Mouse (Mus musculus): Measurements from ENCODE around the gene Fshr.
A peak's percentile ranks its signal among the peaks of the same experiment; 100 is the strongest.

Gene Fshr

DNA sequence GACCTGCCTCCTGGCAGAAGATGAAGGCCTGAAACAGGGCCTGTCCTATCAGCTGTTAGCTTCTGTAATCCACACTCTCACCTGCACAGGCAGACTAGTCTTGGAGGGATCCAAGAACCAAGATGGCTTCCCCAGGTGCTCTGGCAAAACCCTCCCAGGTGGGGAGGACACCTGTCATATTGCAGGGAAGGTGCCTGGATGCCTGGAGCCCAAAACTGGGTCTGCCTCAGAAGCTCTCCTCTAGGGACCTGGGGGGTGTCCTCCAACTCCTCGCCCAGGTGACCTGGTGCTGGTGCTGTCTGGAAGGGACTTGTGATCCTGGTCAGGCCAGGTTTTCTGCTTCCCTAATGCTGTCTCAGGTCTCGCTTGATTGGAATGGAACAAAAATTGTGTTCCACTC lies 167.5 kb downstream of the Fshr start:
- no peak for DNase-seq

DNA sequence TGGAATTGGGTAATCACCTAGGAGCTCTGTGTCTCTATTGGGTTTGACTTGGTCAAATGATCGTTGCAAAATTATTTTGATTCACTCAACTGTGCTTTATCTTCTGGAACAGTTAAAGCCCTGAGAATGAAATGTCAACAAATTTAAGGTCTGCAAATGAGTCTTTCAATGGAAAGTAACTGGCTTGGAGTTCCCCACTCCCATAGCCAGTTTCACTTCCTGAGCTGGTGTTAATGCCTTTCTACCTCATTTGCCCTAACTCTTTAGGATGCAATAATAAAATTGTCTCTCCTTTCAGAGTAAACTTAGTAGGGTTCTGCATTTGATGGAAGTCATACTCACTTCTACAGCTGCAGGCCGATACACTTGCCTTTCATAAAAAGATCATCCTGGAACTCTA lies 181.0 kb downstream of the Fshr start:
- no peak for DNase-seq

DNA sequence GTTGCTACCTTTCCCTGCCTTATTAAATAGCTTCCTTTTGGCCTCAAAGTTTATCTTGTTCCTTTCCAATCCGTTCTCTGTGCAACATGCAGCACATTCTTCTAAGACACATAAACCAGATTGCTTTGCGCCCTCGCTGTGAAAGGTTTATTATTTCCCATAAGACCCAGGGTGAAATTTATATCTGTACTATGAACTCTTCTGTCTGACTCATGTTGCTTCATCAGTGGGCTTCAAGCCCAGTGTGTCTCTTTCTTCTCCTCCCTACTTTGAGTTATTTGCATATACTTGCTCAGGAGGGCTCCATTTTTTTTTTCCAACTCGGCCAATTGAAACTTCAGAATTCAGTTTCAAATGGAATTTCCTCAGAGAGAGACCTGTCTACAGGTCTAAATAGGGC lies 183.5 kb downstream of the Fshr start:
- DNase-seq, result no peak

DNA sequence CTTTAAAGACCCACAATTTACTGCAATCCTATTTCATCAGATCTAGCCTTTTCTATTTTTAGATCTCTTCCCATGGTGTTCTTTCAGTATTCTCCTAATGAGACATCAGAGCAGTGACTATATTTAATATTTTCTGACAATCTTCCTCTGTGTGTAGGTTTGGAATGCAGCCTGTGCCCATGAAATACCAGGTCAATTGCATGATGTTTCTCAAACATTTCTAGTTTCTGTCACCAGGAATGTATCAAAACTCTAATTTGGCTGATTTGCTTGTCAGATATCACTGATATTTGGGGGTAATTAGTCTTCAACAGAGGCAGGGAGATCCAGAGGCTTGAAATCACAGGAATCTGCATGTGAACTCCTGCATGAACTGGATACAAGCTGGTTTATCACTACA lies 186.8 kb downstream of the Fshr start:
- DNase-seq, result no peak

DNA sequence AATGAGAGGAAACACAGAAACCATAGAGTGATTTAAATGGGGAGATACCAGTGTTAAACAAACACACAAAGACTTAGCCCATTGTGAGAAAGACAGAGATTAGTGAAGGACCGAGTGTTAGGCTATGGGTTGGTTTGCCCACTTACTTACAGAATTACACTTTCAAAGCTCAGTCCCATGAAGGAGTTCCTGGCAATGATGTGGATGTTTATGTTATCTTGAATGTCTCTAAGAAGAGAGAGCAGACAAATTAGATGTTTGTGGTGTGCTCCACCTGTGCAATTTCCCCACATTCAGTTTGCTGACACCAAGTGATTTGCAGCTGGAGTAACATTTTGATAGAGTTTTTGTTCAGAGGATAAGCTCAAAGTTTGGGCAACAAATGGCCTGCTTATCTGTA lies 191.4 kb downstream of the Fshr start:
- no peak for DNase-seq

DNA sequence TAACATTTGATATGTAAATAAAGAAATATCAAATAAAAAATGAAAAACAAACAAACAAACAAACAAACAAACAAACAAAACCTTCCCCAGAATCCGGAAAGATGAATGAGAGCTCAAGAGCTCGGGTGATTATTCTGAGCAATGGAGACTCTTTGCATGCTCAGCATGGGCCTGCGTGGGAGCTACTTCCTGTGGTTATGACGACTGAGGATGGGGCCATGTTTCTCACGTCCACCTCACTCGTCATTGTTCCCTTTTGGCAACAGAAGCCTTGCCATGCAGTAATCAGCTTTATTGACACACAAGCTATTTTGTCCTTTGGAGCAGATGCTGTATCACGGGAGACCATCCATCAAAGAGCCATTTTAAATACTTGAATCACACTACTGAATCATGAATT lies 191.8 kb downstream of the Fshr start:
- DNase-seq, result no peak

DNA sequence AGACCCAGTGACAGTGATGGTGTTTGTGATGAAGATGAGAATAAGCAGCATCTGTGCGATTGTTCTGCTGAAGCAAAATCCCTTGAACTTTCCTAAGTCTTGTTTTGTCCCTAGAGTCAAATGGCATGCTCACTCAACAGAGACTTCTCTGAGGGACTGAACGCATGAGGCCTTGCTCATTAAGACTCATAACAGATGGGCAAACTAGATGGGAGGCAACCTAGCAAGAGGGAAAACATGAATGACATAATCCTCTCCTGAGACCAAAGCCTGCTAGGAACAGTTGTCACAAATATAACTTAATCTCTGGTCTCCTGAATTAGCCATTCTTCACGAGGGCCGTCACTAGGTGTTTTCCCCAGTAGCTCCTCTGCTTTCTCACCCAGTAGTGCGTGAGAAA lies 194.5 kb downstream of the Fshr start:
- DNase-seq, result no peak

DNA sequence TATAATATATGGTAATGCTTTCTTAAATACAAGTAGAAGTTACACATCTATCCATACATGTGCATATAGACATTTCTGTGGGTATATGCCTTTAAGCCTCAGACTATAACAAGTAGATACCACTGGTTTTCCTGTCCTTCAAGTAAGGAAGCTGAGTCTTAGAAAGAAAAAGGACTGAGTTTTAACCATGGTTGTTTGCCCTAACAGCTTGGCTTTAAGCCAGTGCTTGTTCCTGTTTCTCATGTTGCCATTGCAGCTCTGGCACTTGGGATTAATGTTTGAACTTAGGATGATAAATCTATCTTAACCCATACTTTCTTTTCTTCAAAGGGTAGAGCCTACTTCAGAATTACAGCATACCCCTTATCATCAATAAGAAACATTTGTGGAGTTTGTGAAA lies 200.6 kb downstream of the Fshr start:
- no peak for DNase-seq

DNA sequence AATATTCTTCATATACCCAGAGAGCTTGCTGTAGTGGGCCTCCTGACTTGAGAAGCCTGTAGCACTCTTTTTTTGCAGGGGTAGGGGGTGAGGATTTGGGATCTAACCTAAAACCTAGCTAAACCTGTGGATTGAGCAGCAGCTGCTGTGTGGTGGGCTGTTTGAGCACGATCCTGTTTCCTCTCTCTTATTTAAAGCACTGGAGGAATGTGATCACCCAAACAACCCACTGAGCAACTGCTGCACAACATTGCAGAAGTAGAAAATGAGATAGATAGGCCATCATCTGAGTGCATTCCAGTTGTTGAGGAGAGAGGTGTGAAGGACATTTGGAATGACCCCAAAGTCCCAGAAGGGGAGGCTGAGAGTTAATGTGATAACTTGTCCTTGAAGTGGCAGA lies 202.2 kb downstream of the Fshr start:
- no peak for DNase-seq

DNA sequence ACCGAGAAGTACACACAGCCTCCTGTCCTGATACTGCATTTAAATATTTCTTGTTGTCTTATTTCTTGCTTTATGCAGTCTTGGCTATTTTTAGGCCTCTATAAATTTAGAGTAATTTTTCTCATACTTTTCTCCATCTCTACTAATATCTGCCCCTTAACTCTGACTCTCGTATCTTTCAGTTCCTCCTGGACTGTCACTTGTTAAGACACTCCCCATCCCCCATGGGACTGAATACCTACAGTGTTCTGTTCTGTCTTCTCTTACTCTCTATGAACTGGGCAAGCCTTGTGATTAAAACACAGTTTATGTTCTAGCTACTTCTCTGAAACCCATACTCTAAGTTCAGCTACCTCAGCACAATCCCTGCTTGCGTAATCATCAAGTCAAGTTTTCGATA lies 209.2 kb downstream of the Fshr start:
- DNase-seq, result no peak

DNA sequence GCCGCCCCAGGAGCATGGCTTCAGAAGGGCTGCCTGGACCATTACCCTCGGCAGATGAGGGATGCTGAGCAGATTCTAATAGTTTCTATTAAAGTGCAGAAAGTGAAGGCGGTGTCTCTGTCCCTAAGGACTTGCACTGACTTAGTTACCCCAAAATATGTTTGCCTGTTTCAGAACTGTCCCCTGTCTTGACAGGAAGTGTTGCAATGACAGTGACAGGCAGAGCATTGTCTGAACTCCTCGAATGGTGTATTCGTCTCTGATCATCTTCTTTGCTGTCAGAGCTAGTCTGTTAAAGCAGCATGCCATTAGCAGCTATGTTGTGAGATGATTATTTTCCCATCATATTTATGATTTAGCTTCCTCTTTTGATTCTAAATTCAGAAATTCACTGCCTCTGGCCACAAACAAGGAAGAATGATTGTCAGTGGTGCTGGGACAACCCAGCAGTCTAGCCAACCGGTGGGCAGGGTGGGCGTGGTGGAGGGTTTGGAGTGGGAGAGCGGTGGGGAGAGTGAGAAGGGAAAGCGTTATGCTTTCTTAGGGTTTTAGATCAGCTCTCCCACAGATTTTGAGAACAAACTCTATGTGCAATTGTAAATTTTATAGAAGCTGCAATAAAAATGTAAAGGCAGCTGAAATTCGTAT lies 219.6 kb downstream of the Fshr start:
- DNase-seq, result no peak

DNA sequence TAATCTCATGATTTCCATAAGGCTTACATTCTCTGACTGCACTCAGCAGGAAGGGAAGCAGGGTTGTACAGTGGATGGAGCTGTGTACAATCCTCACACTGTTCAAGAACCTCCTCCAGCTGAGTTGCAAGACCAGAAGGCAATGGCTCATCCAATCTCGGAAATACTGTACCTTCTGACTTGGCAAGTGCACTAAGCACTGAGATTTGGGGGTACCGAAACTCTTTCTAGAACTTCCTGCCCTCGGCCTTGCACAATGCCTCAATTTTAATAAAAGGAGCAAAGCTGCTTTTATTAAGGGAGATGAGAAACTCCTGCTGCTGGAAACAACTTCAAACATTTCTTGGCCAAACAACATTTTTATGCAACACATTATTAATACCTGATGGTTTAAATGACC lies 225.9 kb downstream of the Fshr start:
- no peak for DNase-seq

DNA sequence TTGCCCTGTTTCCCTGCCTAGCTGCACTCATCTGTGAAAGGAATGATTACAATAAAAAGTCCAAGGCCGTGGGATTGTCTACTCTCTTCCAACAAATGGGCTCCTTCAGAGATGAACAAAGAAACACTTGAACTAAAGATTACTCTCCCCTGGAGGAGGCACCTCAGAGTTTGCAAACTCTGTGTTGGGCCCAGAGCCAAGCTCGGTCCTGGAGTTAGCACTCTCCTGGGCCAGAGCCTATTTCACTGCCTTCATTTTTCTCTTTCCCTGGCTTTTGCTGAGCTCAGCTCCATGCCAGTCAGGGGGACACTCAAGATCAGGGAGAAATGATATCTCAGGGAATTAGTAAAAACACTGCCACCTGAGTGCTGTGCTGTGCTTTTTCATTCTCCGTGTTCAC lies 234.4 kb downstream of the Fshr start:
- DNase-seq, result no peak

DNA sequence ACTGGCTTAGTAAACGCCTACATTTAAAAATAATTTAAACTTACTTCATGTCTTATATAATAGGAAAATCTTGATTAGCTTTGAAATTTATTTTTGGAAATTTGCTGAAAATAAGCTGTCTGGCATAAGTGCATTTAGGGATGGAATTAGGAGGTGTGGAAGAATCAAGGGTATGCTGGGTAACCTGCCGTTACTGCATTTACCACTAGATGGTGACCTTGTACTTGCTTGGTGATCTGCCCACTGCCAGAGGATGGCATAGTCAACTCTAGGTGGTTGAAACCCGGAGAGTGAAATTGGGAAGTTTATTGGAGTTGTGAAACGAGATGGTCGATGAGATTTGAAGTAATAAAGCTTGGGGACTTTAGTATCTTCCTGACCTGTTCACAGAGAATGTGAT lies 246.5 kb downstream of the Fshr start:
- DNase-seq, result peak; percentile 19

DNA sequence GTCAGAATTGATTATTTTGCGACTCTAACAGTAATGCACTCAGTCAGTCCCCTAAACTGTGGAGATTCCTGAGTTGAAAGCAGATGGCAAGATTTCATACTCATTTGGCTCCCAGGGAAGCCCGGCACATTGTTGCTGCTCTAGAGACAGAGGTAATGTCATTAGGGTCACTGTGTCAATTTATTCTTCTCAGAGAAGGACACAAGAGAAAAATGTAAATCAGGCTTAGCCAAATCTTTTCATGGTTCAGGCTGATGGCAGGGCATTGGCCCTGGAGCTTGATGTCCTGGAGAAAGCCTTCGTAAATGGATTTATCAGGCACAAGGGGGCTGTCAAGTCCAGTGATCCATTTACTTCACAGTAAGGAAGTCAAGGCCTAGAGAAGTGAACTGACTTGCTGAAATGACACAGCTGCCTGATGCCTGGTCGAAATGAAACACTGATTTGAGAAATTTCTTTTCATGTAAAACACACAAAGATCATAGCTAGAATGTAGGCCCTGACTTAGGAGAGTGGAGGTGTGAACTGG lies 262.3 kb downstream of the Fshr start:
- DNase-seq, result no peak

DNA sequence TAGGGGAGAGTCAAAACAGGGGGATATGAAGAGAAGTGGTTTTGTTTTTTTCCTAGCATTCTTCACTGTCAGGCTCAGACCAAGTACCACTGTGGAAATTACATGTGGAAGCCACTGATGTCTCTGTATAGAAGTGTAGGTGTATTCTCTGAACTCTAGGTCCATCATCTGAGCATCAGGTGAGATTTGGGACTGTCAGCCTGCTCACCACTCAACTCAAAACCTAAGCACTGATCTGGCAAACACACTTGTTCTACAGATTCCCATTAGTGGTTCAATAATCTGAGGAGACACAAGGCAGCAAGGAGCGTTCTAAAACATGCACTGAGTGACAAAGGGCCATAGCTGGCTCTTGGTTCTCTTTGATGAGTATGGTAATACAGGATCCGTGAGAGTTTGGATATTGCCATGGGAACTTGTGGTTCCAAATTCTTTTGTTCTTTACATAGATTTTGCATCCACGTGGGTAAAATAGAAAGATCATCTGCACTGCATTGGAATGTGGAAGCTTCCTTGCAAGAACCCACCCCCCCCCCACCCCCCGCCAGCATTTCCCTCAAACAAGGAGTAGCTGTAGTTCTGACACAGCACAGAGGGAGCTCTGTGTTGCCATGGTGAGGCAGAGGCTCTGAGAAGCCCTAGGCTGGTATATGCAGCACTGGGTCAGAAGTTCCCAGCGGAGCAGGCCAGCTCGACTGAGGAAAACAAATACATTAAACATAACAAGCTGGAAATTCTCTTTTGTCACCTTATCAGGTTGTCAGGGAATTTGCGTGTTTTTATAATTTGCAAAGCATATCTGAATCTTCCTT lies 262.9 kb downstream of the Fshr start:
- DNase-seq, result no peak

DNA sequence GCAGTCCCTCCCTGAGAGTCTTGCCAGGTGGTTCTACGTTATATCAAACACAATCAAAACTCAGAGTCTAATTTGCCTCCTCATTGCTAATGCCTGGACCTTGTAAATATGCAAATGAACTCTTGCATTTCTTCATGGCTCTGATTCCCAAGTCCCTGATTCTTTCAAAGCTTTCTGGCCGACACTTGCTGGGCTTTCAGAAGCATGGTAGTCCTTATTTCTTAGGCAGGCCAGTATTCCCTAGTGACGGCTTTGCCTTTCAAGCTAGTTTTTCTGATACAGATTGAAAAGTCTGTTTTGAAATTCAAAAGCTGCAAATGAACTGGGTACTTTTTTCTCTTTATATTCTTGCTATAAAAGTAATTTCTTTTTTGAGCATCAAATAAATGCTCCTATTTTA lies 263.5 kb downstream of the Fshr start:
- DNase-seq, result no peak

Measured in cerebellum, adult 11-12 months (tissue).